Mouse (Mus musculus): Measurements from ENCODE around the gene Galnt14. TPM values are rescaled to one million over a fixed set of nuclear protein-coding genes. Genes with fewer than 3 reads are reported as not detected.

Galnt14 gene
- polyA plus RNA-seq, 1 experiment from 2014 or later = 5.4 TPM

- Histone ChIP-seq H3K36me3 (ENCODE audit: control insufficient read depth, insufficient read depth, low read length) (no peaks in the 10 kb centered on the region), H3K4me3 (ENCODE audit: low read depth, low read length) (no peak overlapping the region), H3K4me1 (replicated peaks; ENCODE audit: control insufficient read depth, insufficient read depth, low read length) (no peaks in the 10 kb centered on the region), H3K27ac (ENCODE audit: low read depth, low read length) (no peak overlapping the region), H3K4me2 (ENCODE audit: low read depth, low read length, severe bottlenecking) (no peak overlapping the region), H3K9me3 (ENCODE audit: control insufficient read depth, low read length) (no peaks in the 10 kb centered on the region), H3K27me3 (ENCODE audit: control insufficient read depth, insufficient read depth, low read length) (no peaks in the 10 kb centered on the region), H3K9ac (ENCODE audit: low read length) (no peak overlapping the region)
- 75% methylated on average over 4 of the region's 4 CpGs for WGBS
- ATAC-seq (replicated peaks; ENCODE audit: low FRiP score) = no peak
- DNase-seq (ENCODE audit: low spot score) = no peak
Measured at GRCm38 (mm10) chr17:73571961-73572360, 138.3 kb downstream of the Galnt14 start.

GRCm38 (mm10) chr17:73568204-73568603 lies 142.0 kb downstream of the Galnt14 start:
- Histone ChIP-seq H3K36me3 (ENCODE audit: control insufficient read depth, insufficient read depth, low read length) (no peaks in the 10 kb centered on the region), H3K4me1 (replicated peaks; ENCODE audit: control insufficient read depth, insufficient read depth, low read length) (no peaks in the 10 kb centered on the region), H3K27me3 (ENCODE audit: control insufficient read depth, insufficient read depth, low read length) (no peaks in the 10 kb centered on the region), H3K4me2 (ENCODE audit: low read depth, low read length, severe bottlenecking) (no peak overlapping the region), H3K9ac (ENCODE audit: low read length) (no peak overlapping the region), H3K4me3 (ENCODE audit: low read depth, low read length) (no peak overlapping the region), H3K9me3 (ENCODE audit: control insufficient read depth, low read length) (no peaks in the 10 kb centered on the region), H3K27ac (ENCODE audit: low read depth, low read length) (no peak overlapping the region)
- ATAC-seq (replicated peaks; ENCODE audit: low FRiP score) (no peak), DNase-seq (ENCODE audit: low spot score) (no peak)
- 66% methylated on average over 9 of the region's 9 CpGs for WGBS

- Histone ChIP-seq H3K4me1 (replicated peaks; ENCODE audit: control insufficient read depth, insufficient read depth, low read length) (no peaks in the 10 kb centered on the region), H3K4me2 (ENCODE audit: low read depth, low read length, severe bottlenecking) (no peak overlapping the region), H3K4me3 (ENCODE audit: low read depth, low read length) (no peak overlapping the region), H3K36me3 (ENCODE audit: control insufficient read depth, insufficient read depth, low read length) (no peaks in the 10 kb centered on the region), H3K27ac (ENCODE audit: low read depth, low read length) (no peak overlapping the region), H3K9ac (ENCODE audit: low read length) (no peak overlapping the region), H3K27me3 (ENCODE audit: control insufficient read depth, insufficient read depth, low read length) (no peaks in the 10 kb centered on the region), H3K9me3 (ENCODE audit: control insufficient read depth, low read length) (no peaks in the 10 kb centered on the region)
- DNase-seq (ENCODE audit: low spot score) (no peak), ATAC-seq (replicated peaks; ENCODE audit: low FRiP score) (no peak)
- 77% methylated on average over 3 of the region's 3 CpGs for WGBS
Measured at GRCm38 (mm10) chr17:73561149-73561548, 149.1 kb downstream of the Galnt14 start.

GRCm38 (mm10) chr17:73560208-73560784 lies 150.0 kb downstream of the Galnt14 start:
- no peaks in the 10 kb centered on the region for H3K9me3 ChIP-seq (ENCODE audit: control insufficient read depth, low read length)
- ATAC-seq (replicated peaks; ENCODE audit: low FRiP score) = no peak
- 86% methylated on average over 5 of the region's 5 CpGs for WGBS

GRCm38 (mm10) chr17:73559498-73559897 lies 150.8 kb downstream of the Galnt14 start:
- Histone ChIP-seq H3K4me1 (replicated peaks; ENCODE audit: control insufficient read depth, insufficient read depth, low read length) (no peaks in the 10 kb centered on the region), H3K36me3 (ENCODE audit: control insufficient read depth, insufficient read depth, low read length) (no peaks in the 10 kb centered on the region), H3K4me3 (ENCODE audit: low read depth, low read length) (no peak overlapping the region), H3K9me3 (ENCODE audit: control insufficient read depth, low read length) (no peaks in the 10 kb centered on the region), H3K27ac (ENCODE audit: low read depth, low read length) (no peak overlapping the region), H3K4me2 (ENCODE audit: low read depth, low read length, severe bottlenecking) (no peak overlapping the region), H3K9ac (ENCODE audit: low read length) (no peak overlapping the region), H3K27me3 (ENCODE audit: control insufficient read depth, insufficient read depth, low read length) (no peaks in the 10 kb centered on the region)
- WGBS = 79% methylated on average over 4 of the region's 4 CpGs
- no peak for DNase-seq (ENCODE audit: low spot score)
- ATAC-seq (replicated peaks; ENCODE audit: low FRiP score) = no peak

More at GRCm38 (mm10) chr17:73560208-73560784, 150.0 kb downstream of the Galnt14 start:
- H3K4me3 ChIP-seq (ENCODE audit: low read depth, low read length) = no peak overlapping the region
- no peak overlapping the region for H3K27ac ChIP-seq (ENCODE audit: low read depth, low read length)
- DNase-seq (ENCODE audit: low spot score) = no peak
- H3K4me2 ChIP-seq (ENCODE audit: low read depth, low read length, severe bottlenecking) = no peak overlapping the region
- H3K4me1 ChIP-seq (replicated peaks; ENCODE audit: control insufficient read depth, insufficient read depth, low read length) = no peaks in the 10 kb centered on the region
- H3K36me3 ChIP-seq (ENCODE audit: control insufficient read depth, insufficient read depth, low read length) = no peaks in the 10 kb centered on the region
- no peaks in the 10 kb centered on the region for H3K27me3 ChIP-seq (ENCODE audit: control insufficient read depth, insufficient read depth, low read length)
- no peak overlapping the region for H3K9ac ChIP-seq (ENCODE audit: low read length)

- Histone ChIP-seq H3K27me3 (ENCODE audit: control insufficient read depth, insufficient read depth, low read length) (no peaks in the 10 kb centered on the region), H3K9ac (ENCODE audit: low read length) (no peak overlapping the region), H3K36me3 (ENCODE audit: control insufficient read depth, insufficient read depth, low read length) (no peaks in the 10 kb centered on the region), H3K4me2 (ENCODE audit: low read depth, low read length, severe bottlenecking) (no peak overlapping the region), H3K4me3 (ENCODE audit: low read depth, low read length) (no peak overlapping the region), H3K9me3 (ENCODE audit: control insufficient read depth, low read length) (no peaks in the 10 kb centered on the region), H3K4me1 (replicated peaks; ENCODE audit: control insufficient read depth, insufficient read depth, low read length) (no peaks in the 10 kb centered on the region), H3K27ac (ENCODE audit: low read depth, low read length) (no peak overlapping the region)
- ATAC-seq (replicated peaks; ENCODE audit: low FRiP score) = no peak
- WGBS = 85% methylated on average over 3 of the region's 3 CpGs
- DNase-seq (ENCODE audit: low spot score) = no peak
Measured at GRCm38 (mm10) chr17:73557101-73557500, 153.2 kb downstream of the Galnt14 start.

- ATAC-seq (replicated peaks; ENCODE audit: low FRiP score) = no peak
- 87% methylated on average over 2 of the region's 2 CpGs for WGBS
Measured at GRCm38 (mm10) chr17:73556436-73556835, 153.8 kb downstream of the Galnt14 start.

GRCm38 (mm10) chr17:73554668-73555067 lies 155.6 kb downstream of the Galnt14 start:
- DNase-seq (ENCODE audit: low spot score) (no peak), ATAC-seq (replicated peaks; ENCODE audit: low FRiP score) (no peak)
- Histone ChIP-seq H3K4me1 (replicated peaks; ENCODE audit: control insufficient read depth, insufficient read depth, low read length) (no peaks in the 10 kb centered on the region), H3K27me3 (ENCODE audit: control insufficient read depth, insufficient read depth, low read length) (no peaks in the 10 kb centered on the region), H3K27ac (ENCODE audit: low read depth, low read length) (no peak overlapping the region), H3K4me3 (ENCODE audit: low read depth, low read length) (no peak overlapping the region), H3K4me2 (ENCODE audit: low read depth, low read length, severe bottlenecking) (no peak overlapping the region), H3K36me3 (ENCODE audit: control insufficient read depth, insufficient read depth, low read length) (no peaks in the 10 kb centered on the region), H3K9ac (ENCODE audit: low read length) (no peak overlapping the region), H3K9me3 (ENCODE audit: control insufficient read depth, low read length) (no peaks in the 10 kb centered on the region)
- 91% methylated on average over 4 of the region's 4 CpGs for WGBS

More at GRCm38 (mm10) chr17:73556436-73556835, 153.8 kb downstream of the Galnt14 start:
- no peak for DNase-seq (ENCODE audit: low spot score)
- Histone ChIP-seq H3K27me3 (ENCODE audit: control insufficient read depth, insufficient read depth, low read length) (no peaks in the 10 kb centered on the region), H3K36me3 (ENCODE audit: control insufficient read depth, insufficient read depth, low read length) (no peaks in the 10 kb centered on the region), H3K4me3 (ENCODE audit: low read depth, low read length) (no peak overlapping the region), H3K9me3 (ENCODE audit: control insufficient read depth, low read length) (no peaks in the 10 kb centered on the region), H3K4me1 (replicated peaks; ENCODE audit: control insufficient read depth, insufficient read depth, low read length) (no peaks in the 10 kb centered on the region), H3K9ac (ENCODE audit: low read length) (no peak overlapping the region), H3K4me2 (ENCODE audit: low read depth, low read length, severe bottlenecking) (no peak overlapping the region), H3K27ac (ENCODE audit: low read depth, low read length) (no peak overlapping the region)

- DNase-seq (ENCODE audit: low spot score) (no peak), ATAC-seq (replicated peaks; ENCODE audit: low FRiP score) (no peak)
- H3K27ac ChIP-seq (ENCODE audit: low read depth, low read length) = no peak overlapping the region
- no peaks in the 10 kb centered on the region for H3K4me1 ChIP-seq (replicated peaks; ENCODE audit: control insufficient read depth, insufficient read depth, low read length)
- H3K36me3 ChIP-seq (ENCODE audit: control insufficient read depth, insufficient read depth, low read length) = no peaks in the 10 kb centered on the region
- H3K4me3 ChIP-seq (ENCODE audit: low read depth, low read length) = no peak overlapping the region
- no peaks in the 10 kb centered on the region for H3K27me3 ChIP-seq (ENCODE audit: control insufficient read depth, insufficient read depth, low read length)
- WGBS = 84% methylated on average over 12 of the region's 12 CpGs
- H3K9me3 ChIP-seq (ENCODE audit: control insufficient read depth, low read length) = no peaks in the 10 kb centered on the region
- no peak overlapping the region for H3K9ac ChIP-seq (ENCODE audit: low read length)
- H3K4me2 ChIP-seq (ENCODE audit: low read depth, low read length, severe bottlenecking) = no peak overlapping the region
Measured at GRCm38 (mm10) chr17:73548783-73549566, 161.3 kb downstream of the Galnt14 start.
